Comparison of ENCODE assay signal across 13 mouse cellular contexts in the genomic region with DNA sequence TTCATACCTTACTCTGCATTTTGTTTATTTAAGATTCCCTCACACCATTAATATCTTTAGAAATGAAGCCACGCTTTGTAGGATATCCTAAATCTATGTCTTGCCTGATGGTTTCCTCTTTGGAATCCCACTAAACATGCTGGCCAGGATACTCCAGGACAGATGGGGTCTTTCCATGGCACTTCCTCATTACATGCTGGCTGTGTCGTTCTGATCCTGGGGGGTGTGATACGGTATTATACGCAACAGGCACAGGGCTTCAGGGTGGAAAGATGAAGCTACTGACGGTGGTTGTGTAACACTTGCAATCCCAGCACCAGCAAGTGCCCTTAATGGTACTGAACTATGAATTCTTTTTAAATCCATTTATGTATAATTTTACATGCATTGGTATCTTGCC.
"Had no signal": no experiment of that assay in that cellular context is flagged by ENCODE, and none has a peak within 500 bp of the region (broad histone marks: within the 10 kb centered on the region; RNA-seq: fewer than 3 reads in every experiment).

No protein-coding gene starts in this region.

- ATAC-seq: intestine, postnatal 0 days; midbrain, embryonic 13.5 days; midbrain, embryonic 16.5 days had no signal

- H3K36me3 ChIP-seq: liver, embryonic 13.5 days; midbrain, embryonic 10.5 days; midbrain, embryonic 13.5 days had no signal

- H3K4me1 ChIP-seq: liver, embryonic 13.5 days; midbrain, embryonic 10.5 days; midbrain, embryonic 13.5 days had no signal

- DNase-seq: kidney, adult 2 months; kidney, postnatal 25 days; layer of hippocampus, postnatal 36 days; liver, embryonic 13.5 days; thymus, adult 18-20 months; thymus, postnatal 36 days had no signal

- H3K9me3 ChIP-seq: liver, embryonic 13.5 days; megakaryocyte, embryonic 14.5 days; midbrain, embryonic 10.5 days; midbrain, embryonic 13.5 days had no signal

- H3K4me3 ChIP-seq: left cerebral cortex, adult 2 months; liver, embryonic 13.5 days; megakaryocyte, embryonic 14.5 days; midbrain, embryonic 10.5 days; midbrain, embryonic 13.5 days had no signal

- H3K27ac ChIP-seq: kidney, postnatal 0 days; left cerebral cortex, adult 2 months; liver, embryonic 13.5 days; midbrain, embryonic 10.5 days; midbrain, embryonic 13.5 days had no signal

- H3K9ac ChIP-seq: liver, embryonic 13.5 days; midbrain, embryonic 13.5 days had no signal

- H3K27me3 ChIP-seq: liver, embryonic 13.5 days; megakaryocyte, embryonic 14.5 days; midbrain, embryonic 13.5 days had no signal

- H3K4me2 ChIP-seq: liver, embryonic 13.5 days; midbrain, embryonic 13.5 days had no signal
